Mouse (Mus musculus) neural tube, embryonic 13.5 days (tissue): ENCODE data around the gene Trim8. TPM values are rescaled to one million over a fixed set of nuclear protein-coding genes. Genes with fewer than 3 reads are reported as not detected.
A peak's percentile ranks its signal among the peaks of the same experiment; 100 is the strongest.

ENCODE experiments used
- ATAC-seq: fragments of 200-750 bp; cut with Nextera tagmentation; 2 replicates; pipeline ENCODE4 v1.8.0; 2017; ENCODE audit warnings: low read depth, mild to moderate bottlenecking, moderate TSS enrichment, moderate library complexity
- H3K27ac ChIP-seq: fragments of 300-500 bp; sonication (generic); replicated peaks from 2 replicates; pipeline ENCODE4 v1.5.1; 2015; ENCODE audit warnings: moderate library complexity, mild to moderate bottlenecking, inconsistent platforms
- H3K27me3 ChIP-seq: fragments of 300-500 bp; sonication (generic); 2 replicates; pipeline ENCODE4 v1.6.1; 2015; ENCODE audit warnings: mild to moderate bottlenecking, inconsistent platforms
- H3K36me3 ChIP-seq: fragments of 300-500 bp; sonication (generic); 2 replicates; pipeline ENCODE4 v1.6.1; 2015; ENCODE audit warnings: mild to moderate bottlenecking, inconsistent platforms
- H3K4me1 ChIP-seq: fragments of 300-500 bp; sonication (generic); replicated peaks from 2 replicates; pipeline ENCODE4 v1.6.1; 2015; ENCODE audit warnings: inconsistent platforms
- H3K4me2 ChIP-seq: fragments of 300-500 bp; sonication (generic); 2 replicates; pipeline ENCODE4 v1.6.1; 2015; ENCODE audit warnings: inconsistent platforms, mild to moderate bottlenecking, moderate library complexity
- H3K4me3 ChIP-seq: fragments of 300-500 bp; sonication (generic); 2 replicates; pipeline ENCODE4 v1.5.1; 2015; ENCODE audit warnings: mild to moderate bottlenecking, inconsistent platforms
- H3K9ac ChIP-seq: fragments of 300-500 bp; sonication (generic); 2 replicates; pipeline ENCODE4 v1.6.1; 2015; ENCODE audit warnings: moderate library complexity, mild to moderate bottlenecking, inconsistent platforms
- H3K9me3 ChIP-seq: fragments of 300-500 bp; sonication (generic); 2 replicates; pipeline ENCODE4 v1.6.1; 2016; ENCODE audit warnings: inconsistent platforms
- WGBS: fragments of 180-500 bp; shearing (Covaris S2); methylation state at CpG from one replicate; pipeline ENCODE4 v1.1.7; 2015; 5-methylcytosine and 5-hydroxymethylcytosine counted together
- polyA plus RNA-seq: library from polyadenylated mRNA; unstranded; fragments of >200 nt; fragmentation: Nextera tagmentation; extraction: Ambion mirVana; gene quantifications from 2 replicates; pipeline ENCODE4 v1.2.1, GENCODE M21; 2015

Trim8 gene
- polyA plus RNA-seq, 1 experiment from 2014 or later, result 30.4 TPM

- Histone ChIP-seq H3K4me2 (peak overlapping the region; percentile 59), H3K4me1 (peaks cover 94% of the 10 kb centered on the region), H3K4me3 (no peak overlapping the region), H3K9me3 (no peaks in the 10 kb centered on the region), H3K9ac (peak overlapping the region; percentile 69), H3K36me3 (no peaks in the 10 kb centered on the region), H3K27ac (peak overlapping the region; percentile 92), H3K27me3 (no peaks in the 10 kb centered on the region)
- no peak for ATAC-seq
- 12% methylated on average over 8 of the region's 8 CpGs for WGBS
Measured at GRCm38 (mm10) chr19:46530449-46530990, 29.0 kb downstream of the Trim8 start.

- H3K27ac ChIP-seq, result peak overlapping the region; percentile 92
- peaks cover 86% of the 10 kb centered on the region for H3K4me1 ChIP-seq
- peak overlapping the region; percentile 69 for H3K9ac ChIP-seq
- no peak for ATAC-seq
- peak overlapping the region; percentile 59 for H3K4me2 ChIP-seq
- H3K4me3 ChIP-seq, result no peak overlapping the region
- no peaks in the 10 kb centered on the region for H3K27me3 ChIP-seq
- H3K9me3 ChIP-seq, result no peaks in the 10 kb centered on the region
- H3K36me3 ChIP-seq, result peaks cover 6% of the 10 kb centered on the region
- 11% methylated on average over 16 of the region's 16 CpGs for WGBS
Measured at GRCm38 (mm10) chr19:46531071-46532030, 29.8 kb downstream of the Trim8 start.

GRCm38 (mm10) chr19:46532031-46532688 lies 30.7 kb downstream of the Trim8 start:
- no peaks in the 10 kb centered on the region for H3K27me3 ChIP-seq
- H3K4me2 ChIP-seq, result no peak overlapping the region
- no peak overlapping the region for H3K4me3 ChIP-seq
- peak overlapping the region; percentile 78 for H3K27ac ChIP-seq
- 12% methylated on average over 10 of the region's 10 CpGs for WGBS
- peaks cover 79% of the 10 kb centered on the region for H3K4me1 ChIP-seq
- no peak for ATAC-seq
- no peaks in the 10 kb centered on the region for H3K9me3 ChIP-seq
- H3K9ac ChIP-seq, result peak overlapping the region; percentile 52
- peaks cover 10% of the 10 kb centered on the region for H3K36me3 ChIP-seq

GRCm38 (mm10) chr19:46533066-46533465 lies 31.6 kb downstream of the Trim8 start:
- Histone ChIP-seq H3K36me3 (peaks cover 10% of the 10 kb centered on the region), H3K4me2 (no peak overlapping the region), H3K9me3 (no peaks in the 10 kb centered on the region), H3K27ac (peak overlapping the region; percentile 78), H3K27me3 (no peaks in the 10 kb centered on the region), H3K4me1 (peaks cover 70% of the 10 kb centered on the region), H3K9ac (peak overlapping the region; percentile 52; the same call in 1 of the 2 replicates), H3K4me3 (no peak overlapping the region)
- no peak for ATAC-seq
- 50% methylated on average over 4 of the region's 4 CpGs for WGBS

GRCm38 (mm10) chr19:46533525-46533924 lies 32.0 kb downstream of the Trim8 start:
- H3K4me3 ChIP-seq, result no peak overlapping the region
- no peaks in the 10 kb centered on the region for H3K27me3 ChIP-seq
- no peak for ATAC-seq
- H3K4me2 ChIP-seq, result no peak overlapping the region
- no peaks in the 10 kb centered on the region for H3K9me3 ChIP-seq
- H3K36me3 ChIP-seq, result peaks cover 10% of the 10 kb centered on the region
- 50% methylated on average over 5 of the region's 5 CpGs for WGBS
- H3K9ac ChIP-seq, result peak overlapping the region; percentile 19; the same call in 1 of the 2 replicates
- H3K27ac ChIP-seq, result peak overlapping the region; percentile 67
- peaks cover 66% of the 10 kb centered on the region for H3K4me1 ChIP-seq

GRCm38 (mm10) chr19:46534542-46535098 lies 33.1 kb downstream of the Trim8 start:
- no peak overlapping the region for H3K9ac ChIP-seq
- peaks cover 55% of the 10 kb centered on the region for H3K4me1 ChIP-seq
- peak overlapping the region; percentile 7; the same call in 1 of the 2 replicates for H3K27ac ChIP-seq
- ATAC-seq, result no peak
- WGBS, result 24% methylated on average over 6 of the region's 6 CpGs
- no peaks in the 10 kb centered on the region for H3K27me3 ChIP-seq
- H3K4me3 ChIP-seq, result no peak overlapping the region
- no peaks in the 10 kb centered on the region for H3K9me3 ChIP-seq
- peaks cover 14% of the 10 kb centered on the region for H3K36me3 ChIP-seq
- no peak overlapping the region for H3K4me2 ChIP-seq

GRCm38 (mm10) chr19:46537357-46537756 lies 35.9 kb downstream of the Trim8 start:
- Histone ChIP-seq H3K4me2 (no peak overlapping the region), H3K9ac (no peak overlapping the region), H3K9me3 (no peaks in the 10 kb centered on the region), H3K27me3 (no peaks in the 10 kb centered on the region), H3K4me1 (peaks cover 27% of the 10 kb centered on the region), H3K36me3 (peaks cover 37% of the 10 kb centered on the region), H3K4me3 (no peak overlapping the region), H3K27ac (no peak overlapping the region)
- no peak for ATAC-seq
- 95% methylated on average over 9 of the region's 9 CpGs for WGBS

- H3K4me3 ChIP-seq, result no peak overlapping the region
- H3K9ac ChIP-seq, result no peak overlapping the region
- H3K27ac ChIP-seq, result no peak overlapping the region
- no peak for ATAC-seq
- 88% methylated on average over 6 of the region's 6 CpGs for WGBS
- H3K27me3 ChIP-seq, result no peaks in the 10 kb centered on the region
- peaks cover 19% of the 10 kb centered on the region for H3K4me1 ChIP-seq
- H3K9me3 ChIP-seq, result no peaks in the 10 kb centered on the region
- peaks cover 45% of the 10 kb centered on the region for H3K36me3 ChIP-seq
- H3K4me2 ChIP-seq, result no peak overlapping the region
Measured at GRCm38 (mm10) chr19:46538213-46538612, 36.7 kb downstream of the Trim8 start.

- Histone ChIP-seq H3K4me2 (no peak overlapping the region), H3K4me3 (no peak overlapping the region), H3K36me3 (peaks cover 57% of the 10 kb centered on the region), H3K27ac (no peak overlapping the region), H3K4me1 (peaks cover 6% of the 10 kb centered on the region), H3K9me3 (no peaks in the 10 kb centered on the region), H3K27me3 (no peaks in the 10 kb centered on the region), H3K9ac (no peak overlapping the region)
- WGBS, result 81% methylated on average over 8 of the region's 8 CpGs
- no peak for ATAC-seq
Measured at GRCm38 (mm10) chr19:46542750-46543149, 41.2 kb downstream of the Trim8 start.

- Histone ChIP-seq H3K36me3 (peaks cover 65% of the 10 kb centered on the region), H3K9me3 (no peaks in the 10 kb centered on the region), H3K4me2 (no peak overlapping the region), H3K9ac (no peak overlapping the region), H3K27me3 (no peaks in the 10 kb centered on the region), H3K4me1 (peaks cover 15% of the 10 kb centered on the region), H3K27ac (peak overlapping the region; percentile 69), H3K4me3 (no peak overlapping the region)
- WGBS, result 66% methylated on average over 6 of the region's 6 CpGs
- no peak for ATAC-seq
Measured at GRCm38 (mm10) chr19:46547565-46547964, 46.1 kb downstream of the Trim8 start.

GRCm38 (mm10) chr19:46548110-46548509 lies 46.6 kb downstream of the Trim8 start:
- H3K9me3 ChIP-seq, result no peaks in the 10 kb centered on the region
- peak overlapping the region; percentile 4; the same call in 1 of the 2 replicates for H3K9ac ChIP-seq
- peaks cover 60% of the 10 kb centered on the region for H3K36me3 ChIP-seq
- no peak overlapping the region for H3K4me3 ChIP-seq
- 41% methylated on average over 10 of the region's 10 CpGs for WGBS
- ATAC-seq, result peak; percentile 49; the same call in 1 of the 2 replicates
- H3K27ac ChIP-seq, result peak overlapping the region; percentile 69
- H3K4me2 ChIP-seq, result no peak overlapping the region
- no peaks in the 10 kb centered on the region for H3K27me3 ChIP-seq
- H3K4me1 ChIP-seq, result peaks cover 18% of the 10 kb centered on the region

- no peak for ATAC-seq
- Histone ChIP-seq H3K27ac (no peak overlapping the region), H3K36me3 (peaks cover 59% of the 10 kb centered on the region), H3K4me2 (no peak overlapping the region), H3K9me3 (no peaks in the 10 kb centered on the region), H3K4me3 (no peak overlapping the region), H3K9ac (no peak overlapping the region), H3K27me3 (no peaks in the 10 kb centered on the region), H3K4me1 (peaks cover 30% of the 10 kb centered on the region)
- 89% methylated on average over 4 of the region's 4 CpGs for WGBS
Measured at GRCm38 (mm10) chr19:46550385-46550784, 48.9 kb downstream of the Trim8 start.
